Mouse (Mus musculus): ENCODE data around the gene Foxn1. TPM values are rescaled to one million over a fixed set of nuclear protein-coding genes. Genes with fewer than 3 reads are reported as not detected.
A peak's percentile ranks its signal among the peaks of the same experiment; 100 is the strongest.

Gene Foxn1
- total RNA-seq, 2 experiments from 2014 or later = not detected

DNA sequence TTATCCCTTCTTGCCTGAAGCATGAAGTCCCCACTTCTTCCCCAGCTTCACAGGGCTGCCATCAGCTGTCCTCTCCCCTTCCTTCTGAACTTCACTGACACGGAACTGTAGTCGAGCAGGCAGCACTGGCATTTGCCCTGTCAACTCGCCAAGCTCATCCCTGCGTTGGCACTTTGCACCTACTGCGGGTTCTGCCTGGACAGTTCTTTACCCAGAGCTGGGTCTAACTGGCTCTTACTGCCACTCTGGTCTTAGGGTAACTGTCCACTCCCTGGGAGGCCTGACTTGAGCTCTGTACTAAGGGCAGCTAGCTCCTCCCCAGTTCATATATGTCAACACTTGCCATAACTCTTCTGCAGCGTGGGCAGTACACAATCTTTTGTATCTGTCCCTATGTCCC, 30.5 kb upstream of the Foxn1 start:
- TF ChIP-seq CTCF (conservative IDR thresholded peaks at IDR 0.05) = no peak
- no peak overlapping the region for H3K27ac ChIP-seq
- H3K4me3 ChIP-seq = no peak overlapping the region
- no peak for DNase-seq (ENCODE audit: low spot score in 2 of 2)

GRCm38 (mm10) chr11:78412861-78413260, 26.5 kb upstream of the Foxn1 start:
- Histone ChIP-seq H3K4me3 (no peak overlapping the region), H3K27ac (peak overlapping the region; percentile 74)
- TF ChIP-seq CTCF (conservative IDR thresholded peaks at IDR 0.05) = no peak
- DNase-seq (ENCODE audit: low spot score in 2 of 2) = peak in 1 of 2 experiments; percentile 37

DNA sequence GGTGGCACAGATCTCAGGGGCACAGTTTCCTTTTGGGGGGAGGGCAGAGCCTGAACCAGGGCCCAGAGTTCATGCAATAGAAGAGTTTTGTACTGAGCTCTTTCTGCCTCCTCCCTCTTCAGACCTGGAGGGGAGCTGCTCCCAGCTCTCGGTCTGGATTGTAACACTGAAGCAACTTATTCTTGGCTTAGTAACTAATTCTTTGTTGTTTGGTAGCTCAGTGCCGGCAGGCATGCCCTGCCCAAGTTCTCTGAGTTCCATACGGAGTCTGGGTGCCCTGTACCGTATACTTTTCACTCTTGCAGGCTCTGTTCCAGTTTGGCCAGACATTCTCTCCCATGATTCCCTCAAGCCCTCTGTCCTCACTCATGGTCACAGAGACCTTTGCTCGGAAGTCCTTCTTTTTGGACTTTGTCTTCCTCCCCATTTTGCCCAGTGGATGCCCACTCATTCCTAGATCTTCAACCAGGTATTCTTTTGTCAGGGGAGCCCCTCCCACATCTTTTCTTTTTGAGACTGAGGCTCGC, 26.0 kb upstream of the Foxn1 start:
- Histone ChIP-seq H3K27ac (peak overlapping the region; percentile 74), H3K4me3 (no peak overlapping the region)
- TF ChIP-seq CTCF (conservative IDR thresholded peaks at IDR 0.05) = no peak; the same call in 1 of the 2 replicates
- peak in 1 of 2 experiments; percentile 23 for DNase-seq (ENCODE audit: low spot score in 2 of 2)

- peak overlapping the region; percentile 74 for H3K27ac ChIP-seq
- H3K4me3 ChIP-seq = no peak overlapping the region
- no peak for DNase-seq (ENCODE audit: low spot score in 2 of 2)
- TF ChIP-seq CTCF (conservative IDR thresholded peaks at IDR 0.05) = no peak
Observed at GRCm38 (mm10) chr11:78411606-78412323, 25.4 kb upstream of the Foxn1 start.

GRCm38 (mm10) chr11:78408256-78409240, 22.2 kb upstream of the Foxn1 start:
- Histone ChIP-seq H3K27ac (no peak overlapping the region), H3K4me3 (no peak overlapping the region)
- DNase-seq (ENCODE audit: low spot score in 2 of 2) = no peak
- TF ChIP-seq CTCF (conservative IDR thresholded peaks at IDR 0.05) = no peak

DNA sequence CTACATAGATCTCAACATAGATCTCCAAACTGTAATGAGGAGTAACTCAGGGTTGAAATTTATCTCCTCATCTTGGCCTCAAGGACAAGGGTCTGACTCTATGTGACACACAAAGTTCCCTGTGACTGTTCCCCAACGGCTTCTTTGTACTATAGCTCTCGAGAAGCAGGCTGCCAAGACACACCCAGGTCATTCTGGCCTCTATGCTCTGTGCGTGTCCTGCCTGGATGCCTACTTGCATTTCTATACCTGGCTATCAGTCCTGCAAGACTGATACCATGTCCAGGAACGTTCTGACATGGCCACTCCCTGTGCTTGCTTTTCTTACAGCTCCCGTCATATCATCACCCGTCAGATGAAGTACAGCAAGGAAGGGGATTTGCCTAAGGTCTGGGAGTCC, 15.7 kb upstream of the Foxn1 start:
- no peak overlapping the region for H3K4me3 ChIP-seq
- no peak overlapping the region for H3K27ac ChIP-seq
- DNase-seq (ENCODE audit: low spot score in 2 of 2) = no peak
- TF ChIP-seq CTCF (conservative IDR thresholded peaks at IDR 0.05) = no peak

DNA sequence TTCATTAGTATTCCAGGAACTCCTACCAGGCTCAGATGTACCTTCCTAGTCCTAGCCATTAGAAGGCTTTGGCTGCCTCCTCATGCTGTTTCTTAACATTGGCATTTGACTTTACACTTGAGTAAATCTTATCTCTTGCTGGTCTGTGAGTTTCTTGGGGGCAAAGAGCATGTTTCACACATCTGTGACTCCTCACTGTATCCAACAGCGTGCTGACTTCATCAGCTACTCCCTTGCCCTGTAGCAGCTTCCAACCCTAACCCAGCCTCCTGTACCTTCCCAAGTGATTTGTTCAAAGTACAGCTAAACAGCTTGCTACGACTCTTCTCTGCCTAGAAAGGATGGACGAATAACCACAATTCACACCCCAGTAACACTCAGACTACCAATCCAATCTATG, 15.1 kb upstream of the Foxn1 start:
- TF ChIP-seq CTCF (conservative IDR thresholded peaks at IDR 0.05) = no peak
- Histone ChIP-seq H3K4me3 (no peak overlapping the region), H3K27ac (no peak overlapping the region)
- no peak for DNase-seq (ENCODE audit: low spot score in 2 of 2)

GRCm38 (mm10) chr11:78400936-78401335, 14.6 kb upstream of the Foxn1 start:
- H3K27ac ChIP-seq = no peak overlapping the region
- DNase-seq (ENCODE audit: low spot score in 2 of 2) = no peak
- TF ChIP-seq CTCF (conservative IDR thresholded peaks at IDR 0.05) = no peak
- H3K4me3 ChIP-seq = no peak overlapping the region

GRCm38 (mm10) chr11:78399680-78400079, 13.3 kb upstream of the Foxn1 start:
- peak; percentile 76 to 88 for DNase-seq (ENCODE audit: low spot score in 2 of 2)
- peak; percentile 100; the same call in 1 of the 2 replicates for TF ChIP-seq CTCF (conservative IDR thresholded peaks at IDR 0.05)
- no peak overlapping the region for H3K4me3 ChIP-seq
- no peak overlapping the region for H3K27ac ChIP-seq

- TF ChIP-seq CTCF (conservative IDR thresholded peaks at IDR 0.05) = no peak
- no peak for DNase-seq (ENCODE audit: low spot score in 2 of 2)
- H3K27ac ChIP-seq = no peak overlapping the region
- H3K4me3 ChIP-seq = no peak overlapping the region
Observed at GRCm38 (mm10) chr11:78398212-78398611, 11.9 kb upstream of the Foxn1 start.

DNA sequence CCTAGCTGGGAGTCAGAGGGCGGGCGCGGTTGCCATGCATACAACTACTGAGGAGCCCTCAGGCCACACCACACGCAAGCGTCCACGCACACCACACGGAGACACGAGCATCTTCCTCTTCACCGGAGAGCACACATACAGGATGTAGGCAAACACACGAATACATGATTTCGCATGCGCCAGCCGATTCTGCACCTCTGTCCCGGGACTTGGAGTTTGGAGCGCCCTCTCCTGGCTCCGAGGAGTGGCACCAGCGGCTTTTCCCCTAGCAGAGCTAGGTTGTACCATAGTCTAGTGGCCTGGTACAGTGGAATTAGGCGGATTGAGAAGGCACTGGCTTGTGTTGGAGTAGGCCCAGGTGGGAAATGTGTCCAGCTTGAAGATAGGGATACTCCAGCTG, 11.0 kb upstream of the Foxn1 start:
- no peak overlapping the region for H3K4me3 ChIP-seq
- DNase-seq (ENCODE audit: low spot score in 2 of 2) = peak; percentile 23 to 50
- no peak overlapping the region for H3K27ac ChIP-seq
- TF ChIP-seq CTCF (conservative IDR thresholded peaks at IDR 0.05) = peak; percentile 87

GRCm38 (mm10) chr11:78396950-78397349, 10.6 kb upstream of the Foxn1 start:
- no peak for DNase-seq (ENCODE audit: low spot score in 2 of 2)
- H3K4me3 ChIP-seq = no peak overlapping the region
- no peak for TF ChIP-seq CTCF (conservative IDR thresholded peaks at IDR 0.05)
- H3K27ac ChIP-seq = no peak overlapping the region

GRCm38 (mm10) chr11:78392728-78393127, 6.4 kb upstream of the Foxn1 start:
- no peak for DNase-seq (ENCODE audit: low spot score in 2 of 2)
- H3K27ac ChIP-seq = no peak overlapping the region
- no peak for TF ChIP-seq CTCF (conservative IDR thresholded peaks at IDR 0.05)
- H3K4me3 ChIP-seq = no peak overlapping the region
